Mouse (Mus musculus): ENCODE measurements at regions not wholly inside any gene's neighbourhood (a gene's known extent, or its start where the extent isn't known, plus 50 kb on each side); places are given as distances from the start of the nearest gene placed in this dataset.

DNA sequence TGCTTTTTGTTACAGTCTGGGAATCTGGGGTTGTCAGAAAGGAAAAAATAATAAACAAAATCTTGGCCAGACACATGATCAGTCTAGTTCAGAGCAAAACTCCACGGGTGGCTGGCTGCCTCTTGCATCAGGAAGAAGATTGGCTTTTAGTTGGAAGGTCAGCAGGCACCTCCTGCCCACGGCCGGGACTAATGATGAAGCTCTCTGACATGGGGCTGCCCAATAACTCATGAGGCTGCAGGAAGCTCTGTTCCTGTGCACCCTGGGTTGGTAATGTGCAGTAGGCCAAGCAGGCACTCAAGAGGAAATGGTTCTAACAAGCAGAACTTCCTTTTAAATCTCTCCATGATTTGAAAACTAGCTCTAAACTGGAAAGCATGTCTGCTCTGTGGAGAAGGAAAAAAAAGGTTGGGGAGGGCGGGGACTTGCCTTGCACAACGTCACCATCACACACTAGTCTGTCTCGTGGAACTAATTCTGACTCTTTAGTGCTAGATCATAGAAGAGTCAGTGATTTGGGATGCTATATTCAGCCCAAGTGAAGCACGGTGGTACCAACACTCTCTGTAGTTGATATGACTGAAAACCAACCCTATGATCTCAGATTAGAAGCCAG lies 507.1 kb upstream of the Adam5 start:
- TF ChIP-seq CTCF (IDR thresholded peaks at IDR 0.05; ENCODE audit: borderline replicate concordance, control insufficient read depth, extremely low read depth, insufficient read depth, low read length, poor library complexity) (no peak), POLR2A (IDR thresholded peaks at IDR 0.05; ENCODE audit: control insufficient read depth, extremely low read depth, insufficient read depth, low read length, poor library complexity) (no peak)
